Mouse (Mus musculus) activated CD4-positive, CD25-positive, alpha-beta regulatory T cell, adult 4 months (primary cell): ENCODE data around the gene Aox1. TPM values are rescaled to one million over a fixed set of nuclear protein-coding genes. Genes with fewer than 3 reads are reported as not detected.
"Not testable (repeated sequence)": the region's sequence is repeated elsewhere in the genome, so short reads cannot be mapped to it uniquely, and the experiment has no call there.

ENCODE experiments used
- ATAC-seq: one replicate; pipeline ENCODE4 v1.8.0; 2017
- polyA plus RNA-seq, 2 experiments: library from polyadenylated mRNA; unstranded; fragments of 100-300 nt; shearing (Covaris generic); gene quantifications; one replicate each; pipeline ENCODE4 v1.2.1; 2017

Gene Aox1
- polyA plus RNA-seq = not detected

DNA sequence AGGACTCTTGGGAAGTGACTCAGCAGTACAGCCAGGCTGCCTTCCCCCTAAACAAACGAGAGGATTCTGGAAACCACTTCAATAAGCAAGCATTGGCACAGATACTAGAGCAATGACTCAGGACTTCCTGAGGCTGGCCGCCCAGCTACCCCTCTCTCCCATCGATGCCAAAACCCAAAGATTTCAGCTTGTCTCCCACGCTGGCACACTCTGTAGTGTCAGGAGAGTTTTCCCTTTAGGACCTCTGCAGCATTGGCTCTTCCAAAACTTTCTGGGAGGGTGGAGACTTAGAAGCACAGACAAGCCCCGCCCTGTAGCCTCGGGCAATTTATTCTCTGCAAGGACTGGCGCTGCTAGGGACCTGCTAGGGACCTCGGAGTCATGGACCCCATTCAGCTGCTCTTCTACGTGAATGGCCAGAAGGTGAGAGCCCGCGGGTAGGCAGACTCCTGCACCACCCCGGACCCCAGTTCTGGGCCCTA is at the start of gene Aox1:
Gene Aox1, plus strand, starts transcription at position 296 of the 482 bp plus-strand sequence.
- ATAC-seq = no peak

DNA sequence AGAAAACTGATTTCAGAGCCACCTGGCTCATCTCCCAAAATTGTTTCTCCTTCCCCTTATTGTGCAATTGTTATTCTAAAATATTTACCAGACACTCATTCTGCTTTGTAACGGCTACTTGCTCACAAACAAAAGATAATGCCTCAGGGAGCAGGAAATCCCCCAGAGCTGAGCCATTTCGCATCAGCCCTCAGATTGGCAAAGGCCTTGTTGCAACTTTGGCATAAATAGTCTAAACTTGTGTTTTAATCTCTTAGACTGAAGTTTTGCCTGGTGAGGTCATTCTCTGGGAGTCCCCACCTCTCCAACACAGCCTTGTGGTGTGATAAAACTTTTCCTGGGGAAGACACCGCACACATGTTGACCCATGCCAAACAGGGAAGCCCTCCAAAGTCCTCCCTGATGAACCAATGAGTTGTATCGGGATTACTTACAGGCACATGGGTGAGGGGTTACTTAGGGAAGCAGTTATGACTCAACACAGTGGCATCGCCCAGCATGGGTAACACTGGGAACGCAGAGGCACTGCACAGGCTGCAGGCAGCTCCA is 40.6 kb upstream of the Aox1 start:
- no peak for ATAC-seq

DNA sequence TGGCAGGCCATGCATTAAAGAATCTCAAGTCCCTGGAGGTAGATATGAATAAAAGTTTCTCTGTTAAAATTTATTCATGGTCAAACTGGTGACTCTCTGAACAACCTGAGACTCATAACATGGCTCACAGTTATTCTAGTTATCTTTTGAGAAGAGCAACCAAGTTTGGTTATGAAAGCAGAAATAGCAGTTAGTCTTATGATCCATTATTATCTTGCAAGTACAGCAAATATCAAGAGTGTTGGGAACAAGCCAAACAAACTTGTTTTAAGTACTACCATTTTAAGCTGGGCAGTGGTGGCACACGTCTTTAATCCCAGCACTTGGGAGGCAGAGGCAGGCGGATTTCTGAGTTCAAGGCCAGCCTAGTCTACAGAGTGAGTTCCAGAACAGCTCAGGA is 38.5 kb upstream of the Aox1 start:
- ATAC-seq = no peak

DNA sequence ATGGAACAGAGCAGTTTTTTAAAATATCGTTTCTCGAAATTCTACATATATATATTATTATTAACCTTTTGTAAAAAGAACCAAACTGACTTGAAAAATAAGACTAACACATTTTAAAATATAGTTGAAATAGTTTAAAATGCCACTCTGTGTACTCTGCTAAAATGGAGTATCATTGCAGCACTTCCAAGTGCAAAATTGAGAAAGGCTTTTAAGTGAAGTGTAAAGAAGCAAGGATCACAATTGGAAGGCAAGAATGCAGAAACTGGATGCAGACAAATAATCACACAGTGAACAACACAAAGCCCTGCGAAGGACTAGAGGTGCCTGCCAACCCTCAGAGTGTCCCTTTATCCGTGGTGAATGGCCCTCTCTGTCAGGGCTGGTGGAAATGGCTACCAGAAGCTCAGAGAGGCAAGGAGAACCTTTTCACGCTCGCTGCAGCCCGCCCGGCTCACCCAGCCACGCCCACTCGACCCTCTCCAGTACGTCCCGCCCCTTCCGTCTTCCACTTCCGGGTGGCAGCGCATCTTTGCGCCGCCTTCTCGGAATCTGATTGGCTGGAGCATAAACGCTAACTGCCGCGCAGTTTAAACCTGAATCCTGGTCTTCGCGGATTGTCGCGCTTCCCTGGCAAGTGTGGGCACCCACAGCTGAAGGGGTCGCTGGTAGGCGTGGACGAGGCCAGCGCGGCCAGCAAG is 34.1 kb upstream of the Aox1 start, which contains the start of gene Sgo2a:
Gene Sgo2a, plus strand, starts transcription at position 540 of the 701 bp plus-strand sequence.
- ATAC-seq = peak; percentile 100

DNA sequence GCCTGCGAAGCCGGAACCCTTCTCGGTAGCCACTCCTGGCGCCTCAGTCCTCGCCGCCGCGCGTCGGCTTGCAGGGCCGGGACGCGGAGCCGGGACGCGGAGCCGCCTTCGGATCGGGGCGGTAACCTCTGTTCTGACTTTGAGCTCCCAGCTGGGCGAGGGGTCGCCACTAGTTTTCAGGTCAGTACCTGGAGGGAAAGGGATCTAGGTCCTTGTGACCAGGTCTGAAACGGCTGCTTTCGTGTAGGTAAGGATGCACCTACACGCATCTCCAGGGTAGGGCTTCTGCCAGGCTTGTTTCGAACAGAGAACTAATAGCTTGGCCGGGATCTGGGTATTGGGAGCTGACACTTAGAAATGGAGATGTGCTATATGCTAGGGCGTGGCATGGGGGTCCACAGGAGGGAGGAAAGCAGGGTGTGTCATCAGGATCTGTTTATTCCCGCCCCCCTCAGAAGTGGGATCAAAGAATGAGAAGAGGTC is 33.6 kb upstream of the Aox1 start:
- peak; percentile 53 for ATAC-seq

DNA sequence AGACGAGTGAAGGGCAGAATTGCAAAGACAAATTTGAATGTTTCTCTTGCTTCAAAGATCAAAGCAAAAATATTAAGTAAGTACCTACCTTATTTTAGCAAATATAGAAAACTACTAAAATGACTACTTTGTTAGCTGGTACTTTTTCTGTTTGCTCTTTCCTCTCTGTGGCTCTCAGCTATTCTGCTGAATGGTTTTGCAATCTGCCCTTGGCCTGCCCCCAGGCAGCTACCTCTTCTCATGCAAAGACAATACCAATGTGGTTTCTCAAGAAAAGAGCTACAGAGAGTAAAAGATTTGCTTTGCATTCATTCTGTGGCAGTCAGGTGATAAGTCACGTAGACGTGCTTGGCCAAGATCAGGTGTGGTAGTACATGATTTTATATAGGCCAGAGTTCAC is 31.6 kb upstream of the Aox1 start:
- ATAC-seq = no peak

DNA sequence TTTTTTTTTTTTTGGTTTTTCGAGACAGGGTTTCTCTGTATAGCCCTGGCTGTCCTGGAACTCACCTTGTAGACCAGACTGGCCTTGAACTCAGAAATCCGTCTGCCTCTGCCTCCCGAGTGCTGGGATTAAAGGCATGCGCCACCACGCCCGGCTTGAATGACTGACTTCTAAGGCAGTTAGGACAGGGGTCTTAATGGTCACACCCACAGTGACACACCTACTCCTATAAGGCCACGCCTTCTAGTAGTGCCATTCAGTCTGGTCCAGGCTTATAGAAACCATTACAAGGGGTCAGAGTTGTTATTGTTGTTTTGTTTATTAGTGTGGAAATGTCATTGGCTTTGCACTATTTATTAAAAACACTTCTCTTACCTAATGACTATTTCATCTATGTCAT is 23.3 kb upstream of the Aox1 start:
- not testable (repeated sequence) for ATAC-seq

DNA sequence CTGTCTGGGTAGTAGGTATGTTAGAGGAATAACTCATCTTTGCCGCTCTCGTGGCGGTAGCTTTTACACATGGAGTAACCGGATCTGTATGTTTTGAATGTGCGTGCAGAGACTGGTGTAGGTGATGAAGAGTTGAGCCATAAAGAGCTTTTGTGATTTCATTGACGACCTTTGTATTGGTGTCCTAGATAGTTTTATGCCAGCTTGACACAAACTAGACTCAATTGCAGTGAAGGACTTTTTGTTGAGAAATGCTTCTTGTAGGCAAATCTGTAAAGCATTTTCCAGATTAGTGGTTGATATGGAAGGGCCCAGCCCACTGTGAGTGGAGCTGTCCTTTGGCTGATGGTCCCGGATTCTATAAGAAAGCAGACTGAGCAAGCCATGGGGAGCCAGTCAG is 10.9 kb upstream of the Aox1 start, which contains the start of gene Kctd18:
Gene Kctd18, minus strand, starts transcription at position 101 of the 400 bp plus-strand sequence.
- ATAC-seq = no peak

DNA sequence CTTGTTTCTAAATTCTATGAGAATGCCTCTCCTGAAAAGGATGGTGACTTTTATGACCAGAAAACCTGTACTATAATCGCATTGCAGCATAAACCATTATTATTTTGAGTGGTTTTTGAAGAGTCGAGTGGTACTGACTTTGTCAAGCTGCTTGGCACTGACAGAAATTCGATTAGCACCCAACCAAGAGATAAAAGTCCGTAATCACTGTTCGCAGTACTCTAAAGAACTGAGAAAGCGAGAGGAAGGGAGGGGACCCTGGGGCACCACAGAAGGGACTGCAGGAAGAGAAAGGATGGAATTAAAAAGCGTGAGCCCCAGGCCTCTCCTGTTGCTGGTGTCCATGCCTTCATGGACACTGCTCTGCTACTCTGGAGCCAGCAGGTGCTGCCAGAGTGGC is 2.0 kb upstream of the Aox1 start:
- ATAC-seq = no peak

DNA sequence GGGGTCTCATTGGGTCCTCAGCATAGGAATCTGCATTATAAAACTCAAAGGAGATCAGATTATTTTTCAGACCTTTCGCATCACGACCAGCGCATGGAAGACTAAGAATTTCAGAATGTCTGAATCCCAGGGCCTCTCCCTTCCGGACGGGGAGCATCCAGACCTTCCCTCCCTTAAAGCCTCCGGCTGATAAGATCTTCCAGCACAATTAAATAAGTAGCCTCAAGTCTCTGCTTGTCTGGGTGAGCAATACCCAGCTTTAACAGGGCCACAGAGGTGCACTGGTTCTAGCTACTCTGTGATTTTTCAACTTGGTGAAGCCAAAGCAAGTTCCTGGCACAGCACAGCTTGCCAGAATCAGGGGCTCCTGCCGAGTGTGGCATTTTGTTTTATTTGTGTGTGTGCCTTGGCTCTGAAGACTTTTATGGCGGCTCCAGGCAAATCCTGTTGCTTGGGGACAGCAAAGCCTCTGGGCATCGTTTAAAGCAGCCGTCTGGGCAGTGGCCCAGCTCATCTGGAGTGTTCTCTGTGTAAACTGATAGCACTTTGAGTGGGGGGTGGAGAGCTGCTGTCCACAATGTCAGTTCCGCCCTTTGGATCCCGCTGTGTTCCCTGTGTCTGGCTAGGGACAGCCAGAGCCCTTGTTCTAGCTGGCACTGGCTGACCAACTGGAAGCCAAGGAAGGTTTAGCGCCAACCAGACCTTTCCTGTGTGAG is 583 bp downstream of the Aox1 start:
- ATAC-seq = no peak

DNA sequence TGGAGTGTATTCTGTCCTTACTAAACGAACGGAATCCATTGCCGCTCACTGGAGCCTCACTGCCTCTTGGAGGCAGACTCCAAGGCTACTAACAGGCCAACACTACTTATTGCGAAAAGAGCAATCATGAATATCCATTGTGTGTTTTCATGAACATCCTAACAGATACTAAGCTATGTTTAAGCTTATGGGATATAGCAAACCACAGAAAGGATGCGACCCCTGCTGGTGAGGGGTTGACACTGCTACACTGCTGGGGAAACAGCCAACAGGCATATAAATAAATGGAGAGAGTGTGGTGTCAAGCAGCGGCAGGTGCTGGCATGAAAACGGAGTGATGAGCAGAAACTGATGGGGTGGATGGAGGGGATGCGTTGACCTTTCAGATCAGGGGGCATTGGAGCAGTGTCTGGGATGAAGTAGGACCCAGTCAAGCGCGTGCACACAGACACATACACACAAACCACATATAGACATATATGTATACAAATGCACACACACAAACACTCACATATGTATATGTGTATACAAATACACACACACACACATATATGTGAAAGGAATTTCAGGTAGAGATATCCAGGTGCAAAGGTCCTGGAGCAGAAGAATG is 1.5 kb downstream of the Aox1 start:
- peak; percentile 32 for ATAC-seq

DNA sequence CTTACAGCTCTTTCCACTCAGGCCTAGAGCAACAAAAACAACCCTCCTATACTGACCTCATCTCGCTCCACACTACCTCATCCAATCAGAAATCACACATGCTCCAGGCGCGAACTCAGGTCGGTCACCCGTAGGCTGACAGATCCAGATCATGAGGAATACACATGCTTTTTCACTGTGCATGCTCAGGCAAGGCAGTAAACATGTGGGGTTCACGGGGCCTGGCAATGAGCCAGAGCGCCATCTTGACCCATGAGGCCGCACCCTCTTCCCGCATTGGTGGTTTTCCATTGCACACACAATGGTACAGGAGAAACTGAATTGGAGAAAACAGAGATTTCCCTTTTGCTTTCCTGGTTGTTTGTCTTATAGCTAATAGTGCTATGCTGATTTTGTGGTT is 7.6 kb downstream of the Aox1 start:
- not testable (repeated sequence) for ATAC-seq

DNA sequence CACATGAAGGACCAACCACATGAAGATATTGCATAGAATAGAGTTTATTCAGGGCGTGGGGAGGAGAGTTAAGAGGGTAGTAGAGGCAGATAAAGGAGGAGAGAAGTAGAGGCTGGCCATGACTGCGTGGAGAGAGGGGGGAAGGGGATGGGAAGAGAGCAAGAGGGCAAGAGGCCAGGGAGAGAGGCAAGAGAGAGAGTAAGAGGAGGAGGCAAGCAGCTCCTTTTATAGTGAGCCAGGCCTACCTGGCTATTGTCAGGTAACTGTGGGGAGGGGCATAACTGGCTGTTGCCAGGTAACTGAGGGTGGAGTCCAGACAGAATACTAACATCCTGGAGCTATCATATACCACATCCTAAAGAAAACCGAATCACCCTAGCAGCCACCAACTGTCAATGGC is 15.3 kb downstream of the Aox1 start:
- no peak for ATAC-seq

DNA sequence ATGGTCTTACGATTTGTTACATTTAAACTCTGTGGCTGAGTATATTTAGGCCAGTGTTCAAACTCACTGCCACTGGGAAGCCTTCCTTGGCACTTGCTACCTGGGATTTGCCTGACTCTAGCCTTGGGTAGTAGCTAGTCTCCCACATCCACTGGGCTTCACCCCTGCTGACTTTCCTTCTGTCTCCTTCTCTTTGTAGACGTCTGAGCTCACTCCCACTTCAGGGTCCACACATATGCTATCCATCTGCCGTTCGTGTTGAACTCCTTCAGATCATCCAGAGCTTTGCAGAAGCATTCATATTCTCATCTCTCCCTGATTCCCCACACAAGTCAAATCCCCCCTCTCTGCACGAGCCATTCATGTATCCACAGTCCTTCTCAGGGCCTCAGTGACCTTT is 15.8 kb downstream of the Aox1 start:
- ATAC-seq = no peak

DNA sequence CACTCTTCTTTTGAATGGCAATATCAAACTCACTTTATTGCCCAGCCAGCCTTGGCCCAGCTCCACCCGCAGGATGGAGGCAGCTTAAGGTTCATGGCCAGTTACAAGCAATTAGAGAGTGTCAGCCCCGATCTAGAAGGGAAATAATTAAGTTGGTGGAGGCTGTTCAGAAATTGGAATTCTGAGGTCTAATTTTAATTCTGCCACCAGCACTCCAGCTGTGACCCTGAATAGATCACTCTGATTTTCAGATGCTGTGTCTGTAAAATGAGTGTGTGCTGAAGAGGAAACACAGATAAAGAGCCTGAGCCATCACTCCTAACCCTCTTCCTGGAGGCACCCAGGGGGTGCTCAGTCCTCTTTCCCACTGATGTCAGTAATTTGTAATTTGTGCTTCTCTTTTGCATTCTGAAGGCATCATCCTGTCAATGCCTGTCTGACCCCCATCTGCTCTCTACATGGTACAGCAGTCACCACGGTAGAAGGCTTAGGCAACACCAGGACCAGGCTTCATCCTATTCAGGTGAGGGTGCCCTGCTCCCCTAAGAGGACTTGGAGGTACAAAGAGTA is 17.1 kb downstream of the Aox1 start:
- no peak for ATAC-seq

DNA sequence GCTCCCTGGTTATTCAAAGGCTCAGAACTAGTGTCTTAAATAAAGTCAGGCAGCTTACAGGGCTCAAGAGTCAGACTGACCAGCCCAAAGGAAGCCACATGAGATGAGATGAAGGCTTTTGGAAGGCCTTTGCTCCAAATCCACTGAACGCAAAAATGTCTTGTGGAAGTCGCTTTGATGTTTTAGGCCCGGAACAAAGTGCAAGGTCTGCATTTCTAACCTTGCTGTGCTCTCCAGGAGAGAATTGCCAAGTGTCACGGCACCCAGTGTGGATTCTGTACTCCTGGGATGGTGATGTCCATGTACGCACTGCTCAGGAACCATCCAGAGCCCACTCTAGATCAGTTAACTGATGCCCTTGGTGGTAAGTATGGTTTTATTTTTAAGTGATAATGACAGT is 19.4 kb downstream of the Aox1 start:
- ATAC-seq = no peak

DNA sequence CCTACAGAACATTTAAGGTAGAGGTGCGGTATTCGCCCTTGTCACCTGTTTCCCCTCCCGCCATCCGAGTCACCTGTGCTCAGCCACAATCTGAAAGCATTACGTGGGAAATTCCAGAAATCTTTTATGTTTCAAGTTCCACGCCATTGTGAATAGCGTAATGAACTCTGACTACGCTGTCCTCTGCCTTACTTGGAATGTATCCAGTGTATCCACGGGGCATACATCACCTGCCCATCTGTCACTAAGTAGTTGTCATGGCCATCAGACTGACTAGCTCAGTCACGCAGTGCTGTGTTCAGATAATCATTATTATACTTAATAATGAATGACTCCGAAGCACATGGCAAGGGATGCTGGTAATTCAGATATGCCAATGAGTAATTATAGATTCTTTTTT is 25.9 kb downstream of the Aox1 start:
- no peak for ATAC-seq

DNA sequence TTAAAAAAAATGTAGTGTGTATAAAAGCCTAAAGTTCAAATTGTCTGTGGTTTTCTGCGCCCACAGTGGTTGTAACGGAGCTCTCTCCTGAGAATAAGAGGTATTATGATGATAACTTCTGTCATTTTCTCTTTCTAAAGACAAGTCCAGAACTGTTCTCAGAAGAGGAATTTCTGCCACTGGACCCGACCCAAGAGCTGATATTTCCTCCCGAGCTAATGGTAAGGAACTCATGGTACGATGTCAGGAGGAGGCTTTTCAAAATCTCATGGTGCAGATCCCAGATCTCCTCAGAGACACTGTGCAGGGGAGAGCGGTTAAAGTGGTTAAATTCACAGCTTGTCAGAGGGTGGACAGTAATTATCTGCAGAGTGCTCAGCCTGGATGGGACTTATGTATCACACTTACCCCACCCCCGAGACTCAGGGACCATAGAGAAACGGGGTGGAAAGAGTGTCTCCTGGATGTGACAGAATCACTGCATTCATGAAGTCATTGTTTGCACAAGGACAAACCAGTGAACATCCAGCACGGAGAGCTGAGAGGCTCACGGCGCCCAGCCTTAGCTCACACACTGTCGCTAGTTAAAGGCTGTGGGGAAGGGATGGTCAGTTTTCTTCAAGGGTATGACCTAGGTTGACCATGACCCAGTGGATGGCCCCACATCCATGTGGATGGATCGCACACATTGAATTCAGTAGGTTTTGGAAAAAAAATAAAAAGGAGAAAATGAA is 26.5 kb downstream of the Aox1 start:
- no peak for ATAC-seq

DNA sequence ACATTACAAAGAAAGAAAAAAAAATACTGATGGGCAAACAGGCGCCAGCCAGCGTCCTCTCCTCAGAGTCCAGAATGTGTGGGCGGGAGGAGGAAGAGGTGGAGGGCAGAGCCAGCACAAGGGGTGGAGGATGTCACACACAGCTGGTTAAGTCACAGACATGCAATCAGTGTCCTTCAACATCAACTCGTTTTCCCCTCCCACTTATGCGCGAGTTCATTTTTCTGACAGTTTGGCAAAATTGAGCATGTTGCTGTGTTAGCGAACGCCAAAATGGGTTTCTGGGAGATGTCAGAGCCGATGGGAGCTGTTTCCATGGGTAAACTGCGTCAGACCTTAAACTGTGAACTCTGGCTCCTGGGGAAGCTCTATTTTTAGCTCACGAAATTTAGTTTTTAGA is 27.2 kb downstream of the Aox1 start:
- no peak for ATAC-seq

DNA sequence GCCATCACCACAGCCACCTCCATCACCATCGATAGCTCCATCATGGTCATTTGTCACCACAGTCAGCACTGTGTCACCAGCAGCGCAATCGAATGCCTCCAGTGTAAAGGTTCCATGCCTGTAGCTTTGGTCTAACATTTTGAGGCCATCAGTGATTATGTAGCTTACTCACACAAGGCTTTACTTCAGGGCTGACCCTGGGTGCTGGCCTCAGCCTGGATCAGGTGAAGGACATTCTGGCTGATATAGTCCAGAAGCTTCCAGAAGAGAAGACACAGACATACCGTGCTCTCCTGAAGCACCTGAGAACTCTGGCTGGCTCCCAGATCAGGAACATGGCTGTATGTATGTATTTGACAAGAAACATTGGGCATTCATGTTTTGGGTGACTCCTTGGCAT is 29.1 kb downstream of the Aox1 start:
- no peak for ATAC-seq

DNA sequence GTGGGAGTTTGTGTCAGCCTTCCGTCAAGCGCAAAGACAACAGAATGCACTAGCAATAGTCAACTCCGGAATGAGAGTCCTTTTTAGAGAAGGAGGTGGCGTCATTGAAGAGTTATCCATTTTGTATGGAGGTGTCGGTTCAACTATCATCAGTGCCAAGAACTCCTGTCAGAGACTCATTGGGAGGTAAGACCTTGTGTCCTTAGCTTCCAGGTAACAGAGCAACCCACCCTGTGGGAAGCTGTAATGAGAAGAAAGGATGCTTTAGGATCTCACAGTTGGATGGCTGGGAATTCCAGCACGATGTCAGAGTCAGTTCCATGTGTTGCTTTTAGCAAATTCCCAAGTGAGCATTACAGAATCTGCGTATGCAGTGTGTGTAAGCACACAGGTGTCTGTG is 32.4 kb downstream of the Aox1 start:
- no peak for ATAC-seq

DNA sequence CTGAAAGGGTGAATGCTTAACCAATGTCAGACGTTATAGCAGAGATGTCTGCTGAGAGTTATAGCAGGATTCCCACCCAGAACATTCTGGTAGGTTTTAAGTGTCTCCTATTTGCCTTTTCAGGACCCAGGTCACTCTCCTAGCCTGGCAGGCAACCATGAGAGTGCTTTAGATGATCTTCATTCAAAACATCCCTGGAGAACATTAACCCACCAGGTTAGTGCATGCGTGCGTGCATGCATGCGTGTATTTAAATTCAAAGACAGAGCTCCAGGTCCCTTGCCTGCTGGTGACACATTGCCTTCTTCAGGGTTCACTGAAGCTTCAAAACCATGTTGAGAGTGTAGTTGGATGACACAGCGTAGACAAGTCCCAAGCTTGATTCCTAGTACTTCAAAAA is 35.4 kb downstream of the Aox1 start:
- ATAC-seq = no peak
